Mouse (Mus musculus): ENCODE results near the gene Saysd1. TPM values are rescaled to one million over a fixed set of nuclear protein-coding genes. Genes with fewer than 3 reads are reported as not detected.
"Not testable (repeated sequence)": the region's sequence is repeated elsewhere in the genome, so short reads cannot be mapped to it uniquely, and the experiment has no call there.

The Saysd1 gene
- polyA plus RNA-seq, 1 experiment from 2014 or later: 12.0 TPM

- no peak overlapping the region for H3K4me2 ChIP-seq
- H3K4me1 ChIP-seq: 0 out of 2 replicates have a peak, but pooled peaks cover under 1% of the 10 kb centered on the region
- no peak for ATAC-seq (ENCODE audit: insufficient number of reproducible peaks, insufficient read depth, low FRiP score, low TSS enrichment, low read depth)
- H3K27ac ChIP-seq: no peak overlapping the region
- no peaks in the 10 kb centered on the region for H3K27me3 ChIP-seq
- WGBS: 32% methylated on average over 3 of the region's 3 CpGs
- no peaks in the 10 kb centered on the region for H3K9me3 ChIP-seq
- H3K4me3 ChIP-seq: no peak overlapping the region
- no peak overlapping the region for H3K9ac ChIP-seq
- no peaks in the 10 kb centered on the region for H3K36me3 ChIP-seq
These were observed 108.7 kb downstream of the Saysd1 start for GRCm38 (mm10) chr14:20029606-20030005.

GRCm38 (mm10) chr14:20027475-20027874, 110.9 kb downstream of the Saysd1 start:
- not testable (repeated sequence) for ATAC-seq (ENCODE audit: insufficient number of reproducible peaks, insufficient read depth, low FRiP score, low TSS enrichment, low read depth); H3K9ac ChIP-seq; H3K27ac ChIP-seq; H3K36me3 ChIP-seq; H3K4me3 ChIP-seq; H3K9me3 ChIP-seq; H3K27me3 ChIP-seq; H3K4me1 ChIP-seq; H3K4me2 ChIP-seq
- 92% methylated on average over 7 of the region's 7 CpGs for WGBS

Other genes with a start within 250 kb of the Saysd1 start
- 63.0 and 71.4 TPM in 2 replicates for gene Gng2, start 160.9 kb downstream of the Saysd1 start, polyA plus RNA-seq (2015; fragmentation: Nextera tagmentation; extraction: Ambion mirVana)
- gene Kcnk5, start 43.3 kb upstream of the Saysd1 start, polyA plus RNA-seq (2015; fragmentation: Nextera tagmentation; extraction: Ambion mirVana): 4.9 and 5.0 TPM in 2 replicates
- not detected in 2 replicates for gene Kcnk16, start 130.7 kb upstream of the Saysd1 start, polyA plus RNA-seq (2015; fragmentation: Nextera tagmentation; extraction: Ambion mirVana)
- 21.4 and 21.5 TPM in 2 replicates for gene Nudt13, start 156.2 kb upstream of the Saysd1 start, polyA plus RNA-seq (2015; fragmentation: Nextera tagmentation; extraction: Ambion mirVana)
- 56.3 and 57.5 TPM in 2 replicates for gene Ecd, start 209.6 kb upstream of the Saysd1 start, polyA plus RNA-seq (2015; fragmentation: Nextera tagmentation; extraction: Ambion mirVana)
- 40.8 and 42.0 TPM in 2 replicates for gene Fam149b, start 209.6 kb upstream of the Saysd1 start, polyA plus RNA-seq (2015; fragmentation: Nextera tagmentation; extraction: Ambion mirVana)